Mouse (Mus musculus) heart, adult 9 months (tissue): Measurements from ENCODE around the gene Ccpg1.

ENCODE experiments used
- DNase-seq, 2 experiments: peaks; one replicate each; pipeline ENCODE4 v3.0.0; 2022; ENCODE audit warnings: low spot score in 2 of 2

Gene Ccpg1

DNA sequence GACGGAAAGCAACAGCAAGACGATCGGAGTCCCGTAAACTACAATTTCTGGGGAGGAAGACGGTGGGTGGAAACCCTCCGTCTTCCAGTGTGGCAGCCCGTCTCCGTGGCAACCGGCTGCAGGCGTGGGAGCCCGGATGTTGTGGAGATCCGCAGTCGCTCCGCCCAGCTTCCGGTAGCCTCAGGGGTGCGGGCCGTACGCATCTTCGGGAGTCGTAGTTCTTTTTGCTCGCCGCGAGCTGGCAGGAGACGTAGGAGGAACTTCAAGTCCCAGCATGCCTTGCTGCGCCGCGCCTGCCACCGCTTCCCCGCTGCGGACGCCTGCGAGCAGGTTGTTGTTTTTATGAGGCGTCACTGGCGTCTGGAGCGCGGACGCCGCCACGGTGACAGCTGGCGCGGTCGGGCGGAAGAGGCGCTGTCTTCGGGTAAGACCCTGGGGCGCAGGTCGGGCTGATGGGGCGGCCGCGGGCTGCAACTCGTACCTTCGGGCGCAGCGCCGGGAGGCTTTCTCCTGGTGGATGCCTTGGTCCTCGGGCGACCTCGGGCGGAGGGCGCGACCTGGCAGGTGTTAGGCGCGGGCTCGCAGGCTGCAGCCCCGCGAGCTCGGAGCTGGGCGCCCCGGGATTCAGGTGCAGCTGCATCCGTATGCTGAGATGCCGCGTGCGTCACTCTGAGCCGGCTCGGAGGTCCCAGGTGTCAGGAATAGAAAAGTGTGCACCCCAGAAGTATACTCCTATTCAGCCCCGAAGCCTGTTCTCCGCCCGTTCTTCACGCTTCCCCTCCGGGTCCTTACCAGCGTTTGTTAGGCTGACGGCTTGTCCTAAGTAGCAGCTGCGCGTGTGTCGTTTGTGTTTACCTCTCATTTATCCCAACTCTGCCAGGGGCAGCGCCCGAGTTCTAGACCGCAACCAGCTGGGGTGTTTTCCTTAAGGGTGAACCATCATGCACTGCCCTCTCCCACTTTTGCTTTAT is at the start of gene Ccpg1, which contains the start of gene Ccpg1os:
Gene Ccpg1 (plus strand): TSS at position 180 of the 971 bp plus-strand sequence.
Gene Ccpg1os (minus strand): TSS at position 133 of the 971 bp plus-strand sequence.
- DNase-seq, result peak; percentile 97

DNA sequence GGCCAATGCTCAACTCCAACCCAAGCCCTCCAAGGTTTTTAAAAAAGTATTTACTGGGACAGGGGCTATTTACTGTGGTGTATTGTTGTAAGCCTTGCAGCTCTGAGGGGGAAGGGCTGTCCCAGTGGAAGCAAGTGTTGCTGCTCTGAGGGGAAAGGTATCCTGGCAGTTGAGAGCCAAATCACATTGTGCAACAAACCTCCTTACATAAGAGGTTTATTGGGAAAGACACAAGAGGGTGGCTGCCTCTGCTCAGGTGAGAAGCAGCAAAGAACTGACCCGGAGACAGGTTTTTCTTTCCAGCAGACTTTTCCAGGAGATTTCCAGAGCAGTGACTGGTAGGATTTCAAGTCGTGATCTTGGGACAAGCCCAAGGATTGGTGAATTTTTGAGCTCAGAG is 48.9 kb upstream of the Ccpg1 start:
- DNase-seq, result no peak

DNA sequence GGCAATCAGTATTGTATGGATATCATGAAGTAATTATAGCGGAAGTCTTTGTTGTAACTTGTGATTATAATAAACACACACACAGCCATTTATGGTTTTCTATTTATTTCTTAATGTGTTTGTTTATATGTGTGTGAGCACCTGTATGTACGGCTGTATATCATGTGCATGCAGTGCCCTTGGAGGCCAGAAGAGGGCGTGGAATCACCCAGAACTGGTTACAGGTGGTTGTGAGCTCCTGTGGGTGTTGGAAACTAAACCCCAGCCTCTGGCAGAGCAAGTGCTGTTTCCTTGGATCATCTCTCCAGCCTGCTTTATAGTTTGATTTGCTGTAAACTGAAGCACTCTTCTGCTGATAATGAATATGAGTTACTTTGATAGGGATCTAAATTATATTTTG is 41.8 kb upstream of the Ccpg1 start:
- DNase-seq, result no peak

DNA sequence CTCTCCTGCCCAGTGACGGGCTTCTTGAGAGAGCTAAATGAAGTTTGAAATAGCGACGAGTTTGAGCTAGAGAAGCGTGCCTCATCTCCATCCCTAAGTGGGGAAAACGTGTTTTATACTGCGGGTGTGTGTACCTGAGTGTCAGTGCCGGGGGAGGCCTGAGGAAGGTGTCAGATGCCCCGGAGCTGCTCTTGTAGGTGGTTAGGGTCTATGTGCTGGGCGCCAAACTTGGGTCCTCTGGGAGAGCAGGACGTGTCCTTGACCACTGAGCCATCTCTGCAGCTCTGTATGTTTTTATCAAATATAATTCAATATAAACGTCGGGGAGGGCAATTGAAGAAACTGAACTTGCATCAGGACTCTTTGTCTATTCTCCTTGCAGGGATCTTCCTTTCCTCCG is 40.9 kb upstream of the Ccpg1 start:
- no peak for DNase-seq

DNA sequence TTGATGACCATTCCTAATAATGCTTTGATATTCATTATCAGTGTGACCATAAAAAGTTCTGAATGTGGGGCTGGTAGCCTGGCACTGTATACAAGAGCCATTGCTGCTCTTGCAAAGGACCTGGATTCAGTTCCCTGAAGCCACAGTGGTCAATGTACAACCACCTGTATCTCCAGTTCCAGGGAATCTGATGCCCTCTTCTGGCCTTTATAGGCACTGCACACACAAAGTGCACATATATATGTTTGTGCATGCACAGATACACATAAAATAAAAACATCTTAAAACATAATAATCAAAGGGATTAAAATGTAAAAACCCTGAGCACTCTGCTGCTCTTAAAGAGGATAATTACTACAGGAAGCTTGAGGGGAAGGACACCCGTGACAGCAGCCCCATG is 38.2 kb upstream of the Ccpg1 start:
- DNase-seq, result no peak

DNA sequence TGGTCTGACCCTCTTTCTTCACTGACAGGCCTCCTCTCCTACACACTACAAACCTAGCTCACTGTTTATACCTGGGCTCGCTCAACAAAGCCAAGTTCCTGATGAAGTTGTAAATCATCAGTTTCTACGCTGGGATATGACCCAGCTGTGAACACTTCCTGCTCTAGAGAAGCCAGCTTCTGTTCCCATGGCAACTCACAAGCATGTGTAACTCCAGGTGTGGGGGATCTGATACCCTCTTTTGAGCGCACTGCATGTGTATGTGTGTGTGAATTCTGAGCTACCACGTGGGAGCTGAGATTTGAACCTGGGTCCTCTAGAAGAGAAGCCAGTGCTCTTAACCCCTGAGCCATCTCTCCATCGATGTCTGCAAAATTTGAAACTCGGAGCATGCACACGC is 35.7 kb upstream of the Ccpg1 start:
- DNase-seq, result no peak

DNA sequence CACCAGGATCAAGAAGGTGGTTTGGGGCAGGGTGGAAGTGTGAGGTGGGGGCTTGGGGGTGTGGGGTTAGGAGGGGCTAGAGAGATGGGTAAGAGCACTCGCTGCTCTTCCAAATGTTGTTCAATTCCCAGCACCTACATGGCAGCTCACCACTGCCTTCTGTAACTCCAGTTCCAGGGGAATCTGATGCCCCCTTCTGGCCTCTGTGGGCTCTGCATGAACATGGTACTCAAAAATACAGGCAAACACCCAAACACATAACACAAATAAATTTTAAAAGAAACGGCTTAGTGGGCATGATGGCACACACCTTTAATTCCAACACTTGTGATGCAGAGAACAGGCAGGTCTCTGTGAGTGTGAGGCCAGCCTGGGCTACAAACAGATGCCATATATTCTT is 30.5 kb upstream of the Ccpg1 start:
- DNase-seq, result no peak

DNA sequence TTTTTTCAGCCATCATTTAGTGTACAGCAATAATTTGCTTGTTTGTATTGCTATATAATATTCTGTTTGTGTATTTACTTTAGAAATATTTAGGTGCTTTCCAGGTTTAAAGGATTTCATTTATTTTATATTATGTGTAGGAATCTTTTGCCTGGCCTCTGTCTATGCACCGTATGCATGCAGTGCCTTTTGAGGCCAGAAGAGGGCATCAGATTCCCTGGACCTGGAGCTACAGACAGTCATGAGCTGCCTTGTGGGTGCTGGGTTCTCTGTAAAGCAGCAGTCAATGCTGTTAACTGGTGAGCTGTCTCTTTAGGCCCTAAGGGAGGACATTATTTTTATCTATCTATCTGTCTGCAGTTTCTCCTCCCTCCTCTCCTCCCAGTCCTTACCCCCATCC is 29.7 kb upstream of the Ccpg1 start:
- peak in 1 of 2 experiments; percentile 12 for DNase-seq

DNA sequence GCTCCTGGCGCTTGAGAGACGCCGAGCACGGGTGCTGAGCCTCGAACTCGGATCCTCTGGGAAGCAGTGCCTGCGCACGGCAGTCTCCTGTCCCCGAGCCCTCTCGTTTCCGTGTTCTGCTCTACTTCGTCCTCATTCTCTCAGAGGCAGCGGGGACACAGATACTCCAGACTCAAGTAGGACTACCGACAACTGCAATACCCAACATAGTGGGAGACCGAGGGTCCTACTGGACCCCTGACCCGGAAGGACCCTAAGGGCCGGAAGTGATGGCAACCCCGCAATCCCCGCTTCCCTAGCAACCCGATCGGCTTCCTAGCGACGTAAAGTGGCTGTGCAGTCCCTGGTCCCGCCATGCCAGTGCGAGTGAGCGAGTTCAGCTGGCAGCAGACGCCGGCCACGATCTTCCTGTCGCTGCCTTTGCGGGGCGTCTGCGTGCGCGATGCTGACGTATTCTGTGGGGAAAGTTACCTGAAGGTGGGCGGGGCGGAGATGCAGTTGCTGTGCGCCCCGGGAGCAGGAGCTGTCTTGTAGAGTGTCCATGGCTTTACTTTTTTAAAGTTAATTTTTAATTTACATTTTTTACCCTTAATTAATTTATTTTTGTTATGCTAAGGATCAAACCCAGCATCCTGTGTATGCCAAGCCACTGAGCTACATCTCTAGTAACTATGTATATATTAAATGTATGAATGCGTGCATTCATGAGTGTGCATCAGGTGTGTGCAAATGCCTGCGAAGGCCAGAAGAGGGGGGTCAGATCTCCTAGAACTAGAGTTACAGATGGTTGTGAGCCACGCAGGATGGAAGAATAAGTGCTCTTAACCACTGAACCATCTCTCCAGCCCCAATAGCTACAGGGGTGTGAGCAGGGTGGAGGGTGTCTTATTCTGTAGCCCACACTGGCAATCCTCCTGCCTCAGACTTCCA is 26.4 kb upstream of the Ccpg1 start, which contains the start of the genes Dyx1c1 and Gm44503:
Gene Dyx1c1 (plus strand): TSS at position 265 of the 930 bp plus-strand sequence.
Gene Gm44503 (plus strand): TSS at position 332 of the 930 bp plus-strand sequence.
- DNase-seq, result peak; percentile 64 to 70

DNA sequence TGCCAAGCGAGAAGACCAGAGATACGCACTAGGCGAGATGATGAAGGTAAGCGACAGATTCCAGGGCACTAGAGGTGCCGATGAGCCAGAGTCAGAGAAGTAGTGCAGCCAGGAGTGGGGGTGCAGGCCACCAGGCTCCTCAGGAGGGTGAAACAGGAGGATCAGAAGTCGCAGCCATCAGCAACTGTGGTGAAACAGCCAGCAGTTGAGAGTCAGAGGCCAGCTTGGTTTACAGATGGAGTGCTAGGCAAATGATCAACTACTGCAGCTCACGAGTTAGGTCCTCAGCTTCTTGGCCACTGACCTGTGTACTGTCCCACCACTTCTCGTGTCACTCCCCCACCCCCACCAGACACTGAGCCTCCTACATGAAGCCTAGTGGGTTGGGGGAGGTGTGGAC is 23.9 kb upstream of the Ccpg1 start:
- DNase-seq, result no peak

DNA sequence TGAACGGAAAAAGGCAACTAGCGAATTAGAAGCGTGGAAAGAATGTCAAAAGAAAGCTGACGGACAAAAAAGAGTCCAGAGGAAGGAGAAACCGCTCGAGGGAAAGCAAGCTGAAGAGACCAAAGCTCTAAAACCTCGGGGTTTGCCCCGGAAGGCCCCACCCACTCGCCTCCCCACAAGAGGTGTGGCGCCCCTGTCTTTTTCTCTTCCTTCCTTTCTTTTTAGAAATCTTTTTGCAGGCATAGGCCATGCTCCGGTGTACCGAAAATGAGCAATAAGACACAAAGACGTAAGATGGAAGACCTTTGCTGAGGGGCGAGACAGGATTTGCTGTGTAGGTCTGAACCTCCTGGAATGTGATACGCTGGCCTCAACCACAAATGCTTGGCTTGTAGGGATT is 23.3 kb upstream of the Ccpg1 start:
- no peak for DNase-seq

DNA sequence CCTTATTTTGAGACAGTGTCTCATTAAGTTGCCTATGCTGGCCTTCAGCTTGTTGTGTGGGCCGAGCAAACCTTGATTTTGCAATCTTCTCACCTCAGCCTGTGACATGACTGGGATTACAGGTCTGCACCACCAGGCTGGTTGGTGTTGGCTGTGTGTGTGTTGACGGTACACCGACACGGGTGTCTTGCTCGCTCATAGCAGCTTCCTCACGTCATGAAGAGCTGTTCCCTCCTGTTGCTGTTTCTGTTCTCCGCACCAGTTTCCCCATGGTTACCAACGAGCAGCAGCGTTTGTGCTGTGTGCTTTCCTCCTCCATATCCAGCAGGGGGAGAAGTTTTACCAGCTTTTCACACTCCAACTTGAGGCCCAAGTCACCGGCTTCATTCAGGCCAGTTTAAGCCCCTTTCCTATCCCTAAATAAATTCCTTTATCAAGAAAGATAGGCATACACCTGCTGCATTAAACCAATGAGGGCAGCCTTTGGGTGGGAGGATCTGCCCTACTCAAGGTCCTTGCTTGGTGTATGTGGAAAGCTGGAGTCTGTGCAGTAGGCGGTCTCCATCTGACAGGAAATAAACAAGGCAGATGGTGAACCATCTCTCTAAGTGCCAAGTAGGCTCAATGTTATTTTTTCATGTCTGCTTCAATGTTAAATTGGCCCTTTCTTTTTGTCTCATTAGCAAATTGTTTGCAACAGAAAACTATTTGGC is 16.7 kb upstream of the Ccpg1 start:
- peak; percentile 28 to 31 for DNase-seq

DNA sequence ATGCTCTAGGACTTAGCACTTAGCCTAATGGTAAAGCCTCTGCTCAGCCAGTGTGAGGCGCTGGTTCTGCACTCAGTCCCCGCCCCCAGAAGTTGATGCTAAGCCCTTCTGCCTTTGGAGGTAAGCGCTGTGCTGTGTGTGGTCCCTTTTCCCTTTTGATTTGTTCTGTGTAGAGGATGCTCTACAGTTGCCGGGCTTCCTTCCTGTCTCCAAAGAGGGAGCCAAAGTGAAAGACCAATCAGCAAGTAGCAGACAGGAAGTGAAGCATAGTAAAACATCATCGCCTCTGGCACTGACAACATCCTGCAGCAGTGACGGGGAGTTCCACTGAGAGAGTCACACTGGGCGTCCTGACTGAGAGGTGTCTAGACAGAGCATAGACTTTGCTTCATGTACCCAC is 15.4 kb upstream of the Ccpg1 start:
- peak; percentile 33 to 59 for DNase-seq

DNA sequence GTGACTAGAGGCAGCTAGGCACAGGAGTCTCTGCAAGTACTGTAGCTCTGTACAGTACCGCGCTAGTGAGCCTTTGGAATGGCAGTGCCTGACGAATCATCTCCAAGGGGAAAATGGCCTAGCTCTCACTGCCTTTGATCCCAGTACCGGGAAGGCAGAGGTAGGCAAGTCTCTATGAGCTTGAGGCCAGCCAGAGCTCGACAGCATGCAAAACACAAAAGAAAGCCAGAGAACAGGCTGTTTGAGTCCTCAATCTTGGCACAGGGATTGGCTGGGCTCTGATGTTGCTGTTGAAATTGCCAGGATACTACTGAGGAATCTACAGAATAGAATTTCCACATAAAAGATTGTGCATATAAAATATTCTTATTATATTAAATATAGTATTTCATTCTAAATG is 12.8 kb upstream of the Ccpg1 start:
- DNase-seq, result no peak

DNA sequence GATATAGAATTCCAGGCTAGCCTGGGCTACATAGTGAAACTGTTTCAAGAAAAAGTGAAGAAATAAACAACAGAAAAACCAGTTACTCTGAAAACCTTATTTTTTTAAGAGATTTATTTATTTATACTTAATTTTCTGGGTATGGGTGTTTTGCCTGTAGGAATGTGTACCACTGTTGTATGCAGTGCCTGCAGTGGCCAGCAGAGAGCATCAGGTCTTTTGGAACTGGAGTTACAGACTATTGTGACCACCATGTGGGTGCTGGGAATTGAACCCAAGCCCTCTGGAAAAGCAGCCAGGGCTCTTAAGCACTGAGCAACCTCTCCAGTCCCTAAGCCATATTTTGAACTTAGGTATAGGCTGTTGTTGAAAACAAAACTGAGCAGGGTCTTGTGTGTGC is 12.2 kb upstream of the Ccpg1 start:
- no peak for DNase-seq

DNA sequence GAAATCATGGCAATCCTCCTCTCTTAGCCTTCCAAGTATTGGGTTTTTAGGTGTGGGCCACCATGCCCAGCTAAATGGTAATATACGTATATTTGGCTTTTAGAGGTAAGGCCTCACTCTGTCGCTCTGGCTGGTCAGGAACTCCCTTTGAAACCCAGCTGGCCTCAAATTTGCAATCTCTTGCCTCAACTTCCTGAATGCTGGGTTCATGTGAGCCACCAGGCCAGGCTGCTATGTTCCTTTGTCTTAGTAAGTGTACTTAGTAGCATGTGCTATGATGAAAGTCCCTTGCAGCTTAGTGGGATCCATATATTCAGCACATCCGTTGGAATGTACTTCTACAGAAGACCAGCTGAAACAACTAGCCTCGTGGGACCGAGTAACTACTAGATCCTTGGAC is 10.5 kb upstream of the Ccpg1 start:
- DNase-seq, result no peak

DNA sequence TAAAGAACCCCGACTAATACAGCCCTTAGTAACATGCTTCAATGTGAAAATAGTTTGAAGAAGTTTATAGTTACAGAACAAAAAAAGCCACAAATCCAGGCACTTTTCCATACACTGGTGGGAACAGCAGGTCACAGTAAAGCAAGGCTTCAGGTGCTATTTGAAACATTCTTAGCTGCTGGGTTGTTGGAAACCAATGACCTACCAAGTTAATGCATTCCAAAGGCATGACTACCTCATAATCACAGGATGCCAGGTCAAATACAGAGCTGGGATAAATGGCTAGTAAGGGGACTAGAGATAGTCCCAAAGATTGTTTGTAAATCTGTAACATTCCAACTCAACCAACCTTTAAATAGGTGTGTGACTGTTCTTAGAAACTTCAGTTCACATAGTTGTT is 10.0 kb upstream of the Ccpg1 start:
- DNase-seq, result no peak

DNA sequence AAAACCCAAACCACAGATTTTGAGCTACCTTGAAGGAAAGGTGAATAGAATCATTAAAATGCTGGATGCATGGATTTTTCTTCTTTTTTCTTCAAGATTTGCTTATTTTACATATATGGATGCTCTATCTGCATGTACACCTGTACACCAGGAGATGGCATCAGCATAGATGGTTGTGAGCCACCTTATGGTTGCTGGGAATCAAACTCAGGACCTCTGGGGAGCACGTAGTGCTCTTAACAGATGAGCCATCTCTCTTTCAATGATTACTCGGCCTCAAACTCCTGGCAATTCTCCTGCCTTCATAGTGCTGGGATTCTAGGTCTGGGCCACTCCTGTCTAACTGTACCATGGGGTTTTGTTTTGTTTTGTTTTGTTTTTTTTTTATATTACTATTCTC is 2.2 kb upstream of the Ccpg1 start:
- no peak for DNase-seq

DNA sequence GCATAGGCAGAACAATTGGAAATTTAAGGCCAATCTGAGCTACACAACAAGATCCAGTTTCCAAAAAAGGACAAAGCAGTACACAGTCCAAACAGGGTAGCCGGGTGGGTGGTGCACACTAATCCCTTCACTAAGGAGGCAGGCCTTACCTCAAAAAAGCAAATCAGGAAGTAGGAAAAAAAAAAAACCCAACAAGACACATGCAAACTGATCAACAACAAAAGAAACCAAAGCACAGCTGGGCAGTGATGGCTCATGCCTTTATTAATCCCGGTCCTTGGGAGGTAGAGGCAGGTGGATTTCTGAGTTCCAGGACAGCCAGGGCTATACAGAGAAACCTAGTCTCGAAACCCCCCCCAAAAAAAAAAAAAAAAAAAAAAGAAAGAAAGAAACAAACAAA is 2.5 kb downstream of the Ccpg1 start:
- no peak for DNase-seq

DNA sequence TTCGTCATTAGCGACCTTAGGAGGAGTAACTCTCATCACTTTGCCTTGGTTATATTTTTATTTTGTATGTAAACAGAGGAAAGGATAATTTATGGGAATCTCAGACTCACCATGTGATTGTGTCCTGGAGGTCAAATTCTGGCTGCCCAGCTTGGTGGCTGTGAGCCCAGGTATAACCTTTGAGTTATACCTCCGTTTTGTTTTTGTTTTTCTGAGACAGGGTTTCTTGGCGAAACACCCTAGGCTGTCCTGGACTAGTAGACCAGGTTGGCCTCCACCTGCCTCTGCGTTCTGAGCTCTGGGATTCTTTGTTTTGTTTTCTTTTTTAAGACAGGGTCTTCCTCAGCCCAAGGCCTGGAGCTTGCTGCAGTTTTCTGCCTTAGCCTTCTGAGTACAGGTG is 3.5 kb downstream of the Ccpg1 start:
- DNase-seq, result no peak

DNA sequence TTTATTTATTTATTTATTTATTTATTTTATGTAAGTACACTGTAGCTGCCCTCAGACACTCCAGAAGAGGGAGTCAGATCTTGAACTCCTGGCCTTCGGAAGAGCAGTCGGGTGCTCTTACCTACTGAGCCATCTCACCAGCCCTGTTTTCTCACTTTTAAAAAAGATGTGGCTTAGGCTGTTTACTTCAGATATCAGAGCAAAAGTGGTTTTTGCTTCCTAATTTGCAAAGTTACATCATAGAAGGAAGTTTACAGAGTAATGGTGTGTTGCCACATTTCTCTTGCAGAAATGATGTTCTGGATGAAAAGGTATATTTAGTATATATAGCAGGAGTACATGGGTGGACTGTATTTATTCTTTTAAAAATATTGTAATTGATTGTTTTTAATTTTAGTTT is 6.2 kb downstream of the Ccpg1 start:
- DNase-seq, result no peak

DNA sequence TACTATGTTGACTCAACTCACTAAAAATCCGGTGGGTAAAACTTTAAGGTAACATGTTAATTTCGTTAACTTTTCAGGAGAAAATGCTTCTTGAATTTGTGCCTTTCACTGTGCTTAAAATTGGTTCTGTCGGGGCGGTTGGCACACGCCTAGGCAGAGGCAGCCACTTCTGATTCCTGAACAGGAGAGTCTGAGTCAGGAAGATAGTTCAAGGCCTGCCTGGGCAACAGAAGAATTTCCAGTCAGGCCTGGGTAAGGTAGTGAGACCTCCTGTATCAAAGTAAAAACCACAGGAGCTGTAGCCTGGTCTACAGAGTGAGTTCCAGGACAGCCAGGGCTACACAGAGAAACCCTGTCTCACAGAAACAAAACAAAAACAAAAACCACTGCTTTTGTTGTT is 7.3 kb downstream of the Ccpg1 start:
- no peak for DNase-seq
